Mouse (Mus musculus) adrenal gland, postnatal 25 days (tissue): ENCODE measurements around the gene Stk36. TPM values are rescaled to one million over a fixed set of nuclear protein-coding genes. Genes with fewer than 3 reads are reported as not detected.

Experiments used
- DNase-seq: peaks from one replicate; pipeline ENCODE4 v3.0.0; 2021; ENCODE audit warnings: mixed read lengths
- microRNA-seq, 2 experiments: library from miRNA; unstranded; fragments of <30 nt; microRNA quantifications; one replicate each; pipeline ENCODE4 v1.2.0; 2021
- total RNA-seq: library from RNA; stranded (reverse); gene quantifications from 2 replicates; pipeline ENCODE4 v1.2.3, GENCODE M21; 2021

Gene Stk36
- total RNA-seq, 1 experiment from 2014 or later, result 3.7 TPM

DNA sequence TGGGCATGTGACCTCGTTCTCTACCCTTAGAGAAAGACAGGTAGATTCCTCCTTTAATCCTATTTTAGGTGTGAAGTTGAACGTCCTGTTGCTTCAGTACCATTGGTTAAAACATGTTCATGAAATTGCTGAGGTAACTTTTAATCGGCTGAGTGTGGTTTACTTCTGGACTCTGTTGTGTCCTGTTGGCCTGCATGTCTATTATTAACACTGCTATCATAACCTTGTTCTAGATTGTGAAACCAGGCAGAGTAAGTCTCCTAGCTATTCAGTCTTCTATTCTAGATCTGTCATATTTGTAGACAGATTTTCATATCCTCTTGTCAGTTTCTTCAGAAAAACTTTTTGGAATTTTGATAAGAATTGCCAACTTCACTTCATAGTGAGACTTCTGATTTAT lies 67.1 kb downstream of the Stk36 start:
- no peak for DNase-seq

GRCm38 (mm10) chr1:74672731-74673130 lies 71.5 kb downstream of the Stk36 start:
- no peak for DNase-seq

- DNase-seq, result no peak
Observed at GRCm38 (mm10) chr1:74676863-74677262, 75.6 kb downstream of the Stk36 start.

DNA sequence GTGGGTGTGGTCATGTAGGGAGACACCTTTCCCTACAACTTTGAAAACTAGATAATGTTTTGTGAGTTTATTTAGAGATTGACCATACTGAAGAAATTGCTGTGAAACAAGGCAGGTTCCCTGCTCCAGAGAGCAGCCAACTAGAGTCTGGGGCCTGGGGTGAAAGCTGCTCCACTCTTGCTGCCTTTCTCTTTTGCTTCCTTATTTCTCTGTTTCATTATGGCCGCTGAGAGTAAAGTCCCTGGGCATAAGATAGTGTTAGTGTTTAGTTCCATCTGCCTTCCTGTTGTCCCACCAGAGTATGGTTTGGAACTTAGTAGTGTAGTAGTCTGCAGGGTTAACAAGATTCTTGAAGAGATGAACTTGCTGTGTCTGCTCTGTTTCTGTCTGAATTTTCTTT lies 76.6 kb downstream of the Stk36 start:
- DNase-seq, result no peak

Small RNAs within 50 kb of the gene (microRNA-seq; reads per million reads assigned to microRNA genes)
- gene Gm25035, result 0 reads per million in 2 experiments

Other genes with a start within 250 kb of the Stk36 start
- 0.67 TPM in 2 replicates for gene Catip, start 239.3 kb upstream of the Stk36 start, total RNA-seq
- gene Slc11a1, start 226.2 kb upstream of the Stk36 start, total RNA-seq, result 5.8 and 11.4 TPM in 2 replicates
- 168 and 179 TPM in 2 replicates for gene Ctdsp1, start 209.9 kb upstream of the Stk36 start, total RNA-seq
- gene Vil1, start 192.1 kb upstream of the Stk36 start, total RNA-seq, result 1.6 TPM in 2 replicates
- gene Cnot9, start 95.4 kb upstream of the Stk36 start, total RNA-seq, result 26.3 and 27.2 TPM in 2 replicates
- gene Plcd4, start 58.6 kb upstream of the Stk36 start, total RNA-seq, result 0.24 and 0.82 TPM in 2 replicates
- 16.5 and 25.3 TPM in 2 replicates for gene Usp37, start 57.2 kb upstream of the Stk36 start, total RNA-seq
- gene Zfp142, start 13.2 kb upstream of the Stk36 start, total RNA-seq, result 15.7 and 17.7 TPM in 2 replicates
- gene Bcs1l, start 13.2 kb upstream of the Stk36 start, total RNA-seq, result 30.3 and 30.8 TPM in 2 replicates
- gene Rnf25, start within 50 bp of the Stk36 start, total RNA-seq, result 46.4 and 56.7 TPM in 2 replicates
- gene Ttll4, start 60.3 kb downstream of the Stk36 start, total RNA-seq, result 22.0 and 26.5 TPM in 2 replicates
- 15.5 and 16.1 TPM in 2 replicates for gene Cyp27a1, start 112.1 kb downstream of the Stk36 start, total RNA-seq
- not detected in 2 replicates for gene Prkag3, start 147.8 kb downstream of the Stk36 start, total RNA-seq
- 1.8 and 2.5 TPM in 2 replicates for gene Wnt6, start 170.4 kb downstream of the Stk36 start, total RNA-seq
- 0.27 TPM in 1 of 2 replicates, not detected in the other for gene Wnt10a, start 190.1 kb downstream of the Stk36 start, total RNA-seq